Mouse (Mus musculus): ENCODE measurements around the gene Rack1. TPM values are rescaled to one million over a fixed set of nuclear protein-coding genes. Genes with fewer than 3 reads are reported as not detected.
"Not testable (repeated sequence)": the region's sequence is repeated elsewhere in the genome, so short reads cannot be mapped to it uniquely, and the experiment has no call there.

Gene Rack1
- 1,323 and 1,324 TPM in 2 replicates for total RNA-seq (2014; rRNA removed; ENCODE audit: low replicate concordance)
- polyA plus RNA-seq (2015; fragmentation: Nextera tagmentation; extraction: Ambion mirVana), result 292 and 307 TPM in 2 replicates

GRCm38 (mm10) chr11:48799921-48800701 is at the start of gene Rack1:
TSS of gene Rack1 (plus strand) at chr11:48800332.
- peak within 1 kb of the TSS; percentile 83 for H3K4me2 ChIP-seq (ENCODE audit: low read depth, low read length)
- H3K36me3 ChIP-seq (replicated peaks; ENCODE audit: control insufficient read depth, insufficient read depth, low read length), result peaks cover 35% of the 10 kb centered on the region
- peaks cover 18% of the 10 kb centered on the region for H3K4me1 ChIP-seq (ENCODE audit: control insufficient read depth, insufficient read depth)
- no peaks in the 10 kb centered on the region for H3K27me3 ChIP-seq (ENCODE audit: control insufficient read depth, insufficient read depth, low read length)
- no peak for TF ChIP-seq CTCF (IDR thresholded peaks at IDR 0.05; ENCODE audit: low read depth)
- TF ChIP-seq EP300 (IDR thresholded peaks at IDR 0.05; ENCODE audit: low read depth), result peak; percentile 82
- peak within 1 kb of the TSS; percentile 81 for H3K9ac ChIP-seq (replicated peaks; ENCODE audit: low read depth, low read length)
- under 1% methylated on average over 47 of the region's 47 CpGs for WGBS
- H3K4me3 ChIP-seq (ENCODE audit: low read depth, low read length), result peak within 1 kb of the TSS; percentile 66
- H3K9me3 ChIP-seq (replicated peaks; ENCODE audit: control insufficient read depth, low read length), result no peaks in the 10 kb centered on the region
- H3K27ac ChIP-seq (ENCODE audit: low read depth), result peak within 1 kb of the TSS; percentile 97
- DNase-seq (ENCODE audit: low spot score) (peak; percentile 96), ATAC-seq (ENCODE audit: insufficient read depth, low read depth) (peak; percentile 92)

- ATAC-seq (ENCODE audit: insufficient read depth, low read depth) (no peak), DNase-seq (ENCODE audit: low spot score) (no peak)
- no peak overlapping the region for H3K4me3 ChIP-seq (ENCODE audit: low read depth, low read length)
- H3K4me2 ChIP-seq (ENCODE audit: low read depth, low read length), result no peak overlapping the region
- no peak overlapping the region for H3K9ac ChIP-seq (replicated peaks; ENCODE audit: low read depth, low read length)
- H3K9me3 ChIP-seq (replicated peaks; ENCODE audit: control insufficient read depth, low read length), result no peaks in the 10 kb centered on the region
- 85% methylated on average over 6 of the region's 6 CpGs for WGBS
- TF ChIP-seq EP300 (IDR thresholded peaks at IDR 0.05; ENCODE audit: low read depth) (no peak), CTCF (IDR thresholded peaks at IDR 0.05; ENCODE audit: low read depth) (no peak)
- H3K27me3 ChIP-seq (ENCODE audit: control insufficient read depth, insufficient read depth, low read length), result no peaks in the 10 kb centered on the region
- no peaks in the 10 kb centered on the region for H3K36me3 ChIP-seq (replicated peaks; ENCODE audit: control insufficient read depth, insufficient read depth, low read length)
- H3K4me1 ChIP-seq (ENCODE audit: control insufficient read depth, insufficient read depth), result no peaks in the 10 kb centered on the region
- H3K27ac ChIP-seq (ENCODE audit: low read depth), result no peak overlapping the region
Measured at GRCm38 (mm10) chr11:48750428-48750827, 49.7 kb upstream of the Rack1 start.

- not testable (repeated sequence) for H3K27ac ChIP-seq (ENCODE audit: low read depth); H3K9me3 ChIP-seq (replicated peaks; ENCODE audit: control insufficient read depth, low read length); DNase-seq (ENCODE audit: low spot score); ATAC-seq (ENCODE audit: insufficient read depth, low read depth); H3K9ac ChIP-seq (replicated peaks; ENCODE audit: low read depth, low read length); H3K4me3 ChIP-seq (ENCODE audit: low read depth, low read length); H3K36me3 ChIP-seq (replicated peaks; ENCODE audit: control insufficient read depth, insufficient read depth, low read length); H3K27me3 ChIP-seq (ENCODE audit: control insufficient read depth, insufficient read depth, low read length); H3K4me2 ChIP-seq (ENCODE audit: low read depth, low read length); H3K4me1 ChIP-seq (ENCODE audit: control insufficient read depth, insufficient read depth)
- WGBS, result 86% methylated on average over 18 of the region's 18 CpGs
Measured at GRCm38 (mm10) chr11:48753534-48753933, 46.6 kb upstream of the Rack1 start.

- no peaks in the 10 kb centered on the region for H3K4me1 ChIP-seq (ENCODE audit: control insufficient read depth, insufficient read depth)
- ATAC-seq (ENCODE audit: insufficient read depth, low read depth), result no peak
- H3K9ac ChIP-seq (replicated peaks; ENCODE audit: low read depth, low read length), result no peak overlapping the region
- no peaks in the 10 kb centered on the region for H3K27me3 ChIP-seq (ENCODE audit: control insufficient read depth, insufficient read depth, low read length)
- no peak for DNase-seq (ENCODE audit: low spot score)
- TF ChIP-seq EP300 (IDR thresholded peaks at IDR 0.05; ENCODE audit: low read depth) (no peak), CTCF (IDR thresholded peaks at IDR 0.05; ENCODE audit: low read depth) (no peak)
- WGBS, result 72% methylated on average over 8 of the region's 8 CpGs
- H3K9me3 ChIP-seq (replicated peaks; ENCODE audit: control insufficient read depth, low read length), result no peaks in the 10 kb centered on the region
- no peak overlapping the region for H3K4me3 ChIP-seq (ENCODE audit: low read depth, low read length)
- no peak overlapping the region for H3K27ac ChIP-seq (ENCODE audit: low read depth)
- no peak overlapping the region for H3K4me2 ChIP-seq (ENCODE audit: low read depth, low read length)
- no peaks in the 10 kb centered on the region for H3K36me3 ChIP-seq (replicated peaks; ENCODE audit: control insufficient read depth, insufficient read depth, low read length)
Measured at GRCm38 (mm10) chr11:48759021-48759420, 41.1 kb upstream of the Rack1 start.

DNA sequence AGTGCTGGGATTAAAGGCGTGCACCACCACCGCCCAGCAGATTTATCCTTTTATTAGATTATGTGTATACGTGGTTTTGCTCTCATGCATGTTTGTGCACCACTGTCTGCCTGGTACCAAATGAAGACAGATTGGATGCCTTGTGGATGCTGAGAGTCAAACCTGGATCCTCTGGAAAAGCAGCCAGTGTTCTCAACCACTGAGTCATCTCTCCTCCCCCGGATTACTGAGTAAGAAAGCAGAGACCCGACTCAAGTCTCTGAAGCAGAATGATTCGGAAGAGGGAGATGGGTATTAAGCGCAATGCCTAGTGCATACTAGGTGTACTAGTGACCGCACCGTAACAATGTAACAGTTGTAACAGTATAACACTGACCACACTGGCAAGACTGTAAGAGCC is 36.0 kb upstream of the Rack1 start:
- 83% methylated on average over 9 of the region's 9 CpGs for WGBS
- Histone ChIP-seq H3K4me1 (ENCODE audit: control insufficient read depth, insufficient read depth) (no peaks in the 10 kb centered on the region), H3K27ac (ENCODE audit: low read depth) (no peak overlapping the region), H3K9me3 (replicated peaks; ENCODE audit: control insufficient read depth, low read length) (no peaks in the 10 kb centered on the region), H3K9ac (replicated peaks; ENCODE audit: low read depth, low read length) (no peak overlapping the region), H3K27me3 (ENCODE audit: control insufficient read depth, insufficient read depth, low read length) (no peaks in the 10 kb centered on the region), H3K36me3 (replicated peaks; ENCODE audit: control insufficient read depth, insufficient read depth, low read length) (no peaks in the 10 kb centered on the region), H3K4me2 (ENCODE audit: low read depth, low read length) (no peak overlapping the region), H3K4me3 (ENCODE audit: low read depth, low read length) (no peak overlapping the region)
- ATAC-seq (ENCODE audit: insufficient read depth, low read depth), result no peak
- DNase-seq (ENCODE audit: low spot score), result no peak
- TF ChIP-seq EP300 (IDR thresholded peaks at IDR 0.05; ENCODE audit: low read depth) (no peak), CTCF (IDR thresholded peaks at IDR 0.05; ENCODE audit: low read depth) (no peak)

Data from heart, postnatal 0 days (tissue).